Mouse (Mus musculus) effector memory CD4-positive, alpha-beta T cell, adult 5 months (primary cell): ENCODE data around the gene Repin1. TPM values are rescaled to one million over a fixed set of nuclear protein-coding genes. Genes with fewer than 3 reads are reported as not detected.

Source experiments
- polyA plus RNA-seq: library from polyadenylated mRNA; unstranded; fragments of 100-300 nt; shearing (Covaris generic); gene quantifications from one replicate; pipeline ENCODE4 v1.2.1, GENCODE M21; 2017

The Repin1 gene
- polyA plus RNA-seq = 7.2 TPM

DNA sequence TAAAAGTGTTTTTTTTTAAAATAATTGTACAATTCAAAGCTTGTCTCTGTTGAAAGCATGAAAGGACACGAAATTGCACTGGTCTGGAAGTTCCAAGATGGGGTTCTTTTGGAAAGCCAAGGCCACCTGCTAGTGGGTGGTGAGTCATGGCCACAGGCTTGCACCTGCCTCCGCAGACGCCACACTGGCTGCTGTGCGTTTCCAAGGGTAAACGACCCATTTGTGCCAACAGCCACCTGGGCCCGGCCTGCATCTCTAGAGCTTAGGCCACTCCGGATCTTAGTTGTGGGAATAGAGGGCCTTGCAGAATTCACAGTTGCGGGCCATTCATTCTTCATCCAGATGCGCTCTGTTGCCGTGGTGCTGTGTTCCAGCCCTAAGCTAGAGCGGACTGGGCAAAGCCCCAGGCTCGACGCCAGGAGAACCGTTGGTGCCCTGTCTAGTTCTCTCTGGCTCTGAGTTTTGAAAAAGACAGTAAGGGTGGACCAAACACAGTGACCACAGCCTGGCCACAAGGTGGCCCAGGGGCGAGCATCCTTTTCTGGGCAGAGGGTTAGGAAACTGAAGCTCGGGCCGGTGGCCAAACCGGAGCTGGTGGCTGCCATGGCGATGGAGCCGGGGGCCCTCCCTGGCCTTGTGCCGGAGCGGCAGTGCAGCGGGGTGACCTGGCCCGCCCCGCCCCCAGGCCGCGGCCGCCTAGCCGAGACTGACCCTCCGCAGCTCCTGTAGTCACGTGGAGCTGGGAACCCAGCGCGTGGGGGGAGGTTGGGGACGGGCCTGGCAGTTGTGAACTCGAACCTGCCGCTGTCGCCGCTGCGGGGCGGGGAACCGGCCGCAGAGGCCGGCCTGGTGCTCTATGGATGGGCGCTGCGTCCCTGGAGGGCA lies at the start of gene Repin1, which contains the start of gene Gm44965:
Gene Repin1 (plus strand): TSS at position 726 of the 885 bp plus-strand sequence.
Gene Gm44965 (plus strand): TSS at position 784 of the 885 bp plus-strand sequence.

GRCm38 (mm10) chr6:48554280-48555103 lies 39.2 kb upstream of the Repin1 start, which contains the start of gene Lrrc61:
Lrrc61 (plus strand) TSS chr6:48554796.

GRCm38 (mm10) chr6:48572572-48573061 lies 21.1 kb upstream of the Repin1 start, which contains the start of gene Rarres2:
Rarres2 (minus strand) TSS chr6:48572789.

GRCm38 (mm10) chr6:48589194-48589750 lies 4.4 kb upstream of the Repin1 start, which contains the start of gene Gm45021:
Gm45021 (plus strand) TSS chr6:48589610.

DNA sequence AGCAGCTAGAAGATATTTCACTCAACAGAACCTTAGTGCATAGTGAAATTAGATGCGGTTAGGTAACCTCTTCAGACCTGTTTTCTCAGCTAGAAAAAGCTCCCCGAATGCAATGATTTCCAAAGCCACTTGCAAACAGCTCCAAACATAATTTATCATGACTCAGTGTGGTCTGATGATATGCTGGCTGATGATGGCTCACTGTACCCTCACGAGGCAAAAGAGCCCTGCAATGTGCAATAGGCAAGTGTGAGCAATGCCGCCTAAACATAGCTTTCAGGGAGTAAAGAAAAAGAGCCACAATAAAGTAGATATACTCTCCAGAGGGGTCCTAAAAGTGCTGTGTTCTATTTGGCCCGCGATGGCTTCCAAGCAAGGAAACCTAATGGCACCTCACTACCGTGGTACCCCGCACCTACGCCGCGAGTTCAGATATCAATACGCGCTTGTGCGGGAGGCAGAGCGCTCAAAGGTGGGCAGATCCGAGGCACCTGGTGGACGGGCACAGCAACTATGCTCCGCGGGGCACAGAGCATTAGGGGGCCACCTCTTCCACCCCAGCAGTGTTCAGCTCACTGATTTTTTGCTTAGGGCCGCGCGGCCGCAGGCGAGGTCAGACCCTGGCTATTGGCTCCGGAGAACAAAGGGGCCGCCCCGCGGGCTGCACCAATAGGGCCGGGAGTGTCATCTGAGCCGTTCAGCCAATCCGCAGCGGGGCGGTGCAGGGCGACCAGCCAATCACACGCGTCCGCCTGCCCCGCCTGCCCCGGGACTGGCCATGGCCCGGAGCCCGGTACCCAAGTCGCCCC lies 7.8 kb downstream of the Repin1 start, which contains the start of gene Zfp775:
Gene Zfp775 (plus strand): TSS at position 793 of the 809 bp plus-strand sequence.

GRCm38 (mm10) chr6:48626464-48626863 lies 32.8 kb downstream of the Repin1 start, which contains the start of gene AI854703:
AI854703 (plus strand) TSS chr6:48626764.

DNA sequence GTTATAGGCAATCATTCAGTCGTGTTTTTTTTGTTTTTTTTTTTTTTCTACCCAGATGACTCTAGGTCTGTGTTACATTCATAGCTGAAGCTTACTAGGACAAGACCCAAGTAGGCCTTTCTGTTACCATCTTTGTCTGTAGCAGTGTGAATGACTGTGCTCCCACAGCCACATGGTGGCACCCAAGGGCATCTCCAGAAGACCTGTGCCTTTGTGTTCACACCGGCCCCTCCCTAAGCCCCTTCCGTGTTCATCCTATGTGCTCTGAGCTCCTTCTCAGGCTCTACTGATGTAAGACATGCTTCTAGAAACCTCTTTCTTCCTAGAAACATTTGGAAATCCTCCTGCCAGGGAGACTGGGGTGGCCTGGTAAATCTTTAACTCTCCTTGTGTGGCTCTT lies 53.3 kb downstream of the Repin1 start, which contains the start of gene Gimap8:
Gene Gimap8 (plus strand): TSS at position 240 of the 400 bp plus-strand sequence.

Other genes with a start within 250 kb of the Repin1 start
- 21.2 TPM for gene Krba1, start 198.3 kb upstream of the Repin1 start, polyA plus RNA-seq
- gene Zfp467, start 148.1 kb upstream of the Repin1 start, polyA plus RNA-seq = 4.6 TPM
- gene Sspo, start 145.7 kb upstream of the Repin1 start, polyA plus RNA-seq = not detected
- 0.61 TPM for gene Atp6v0e2, start 56.3 kb upstream of the Repin1 start, polyA plus RNA-seq
- gene Lrrc61, start 39.1 kb upstream of the Repin1 start, polyA plus RNA-seq = 10.6 TPM
- not detected for gene Rarres2, start 21.1 kb upstream of the Repin1 start, polyA plus RNA-seq
- gene Gm45021, start 4.3 kb upstream of the Repin1 start, polyA plus RNA-seq = not detected
- not detected for gene Gm44965, start 58 bp downstream of the Repin1 start, polyA plus RNA-seq
- 7.6 TPM for gene Zfp775, start 8.2 kb downstream of the Repin1 start, polyA plus RNA-seq
- gene AI854703, start 32.9 kb downstream of the Repin1 start, polyA plus RNA-seq = 2.6 TPM
- 173 TPM for gene Gimap8, start 53.4 kb downstream of the Repin1 start, polyA plus RNA-seq
- 226 TPM for gene Gimap9, start 82.2 kb downstream of the Repin1 start, polyA plus RNA-seq
- 1,360 TPM for gene Gimap4, start 90.7 kb downstream of the Repin1 start, polyA plus RNA-seq
- 1,977 TPM for gene Gimap6, start 114.3 kb downstream of the Repin1 start, polyA plus RNA-seq
- gene Gm28053, start 124.7 kb downstream of the Repin1 start, polyA plus RNA-seq = 22.4 TPM
- gene Gimap7, start 124.7 kb downstream of the Repin1 start, polyA plus RNA-seq = 257 TPM
- 398 TPM for gene Gimap1, start 145.2 kb downstream of the Repin1 start, polyA plus RNA-seq
- 153 TPM for gene Gimap5, start 152.3 kb downstream of the Repin1 start, polyA plus RNA-seq
- 1,843 TPM for gene Gimap3, start 177.0 kb downstream of the Repin1 start, polyA plus RNA-seq
- 4.3 TPM for gene Tmem176a, start 247.0 kb downstream of the Repin1 start, polyA plus RNA-seq
- 9.9 TPM for gene Tmem176b, start 247.6 kb downstream of the Repin1 start, polyA plus RNA-seq